Mouse (Mus musculus): ENCODE measurements around the gene Tada1. TPM values are rescaled to one million over a fixed set of nuclear protein-coding genes. Genes with fewer than 3 reads are reported as not detected.

Gene Tada1
- total and polyA plus RNA-seq, 3 experiments: 34.0 to 36.7 TPM; not detected in 1

DNA sequence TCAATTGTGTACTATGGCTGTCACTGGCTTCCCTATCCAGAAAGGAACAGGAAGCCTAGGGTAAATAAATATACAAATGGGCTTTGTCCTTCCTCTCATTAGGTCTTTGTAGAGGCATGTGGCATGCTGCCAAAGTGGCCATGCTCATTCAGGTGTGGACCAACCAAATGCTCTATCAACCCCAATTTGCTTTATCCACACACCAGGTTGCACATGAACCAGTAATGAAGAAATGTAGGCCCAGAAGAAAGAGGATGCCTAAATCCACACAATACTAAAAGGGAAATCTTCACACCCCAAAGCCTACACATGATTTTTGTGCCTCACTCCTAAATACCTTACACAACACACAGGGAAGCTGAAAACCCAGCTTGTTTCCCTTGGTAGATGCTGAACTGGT is 22.6 kb downstream of the Tada1 start:
- no peak for DNase-seq (ENCODE audit: low read depth, low spot score)
- TF ChIP-seq ZC3H11A (IDR thresholded peaks at IDR 0.05; ENCODE audit: low read depth, low read length) (no peak), E2F4 (IDR thresholded peaks at IDR 0.05; ENCODE audit: borderline replicate concordance, low read depth, low read length) (no peak), GATA1 (IDR thresholded peaks at IDR 0.05; ENCODE audit: low read depth, low read length) (no peak), KAT2A (conservative IDR thresholded peaks at IDR 0.05; ENCODE audit: low read depth, low read length) (no peak), CHD1 (IDR thresholded peaks at IDR 0.05; ENCODE audit: low read depth, low read length) (no peak), SIN3A (IDR thresholded peaks at IDR 0.05; ENCODE audit: low read length) (no peak), JUND (IDR thresholded peaks at IDR 0.05; ENCODE audit: low read depth, low read length) (no peak), MAX (IDR thresholded peaks at IDR 0.05; ENCODE audit: low read length) (no peak), ELF1 (IDR thresholded peaks at IDR 0.05; ENCODE audit: low read depth, low read length) (no peak), MEF2A (IDR thresholded peaks at IDR 0.05; ENCODE audit: extremely low read depth, insufficient replicate concordance, low read depth, low read length, poor library complexity, severe bottlenecking) (no peak), ZKSCAN1 (IDR thresholded peaks at IDR 0.05; ENCODE audit: low read depth, low read length) (no peak), MXI1 (IDR thresholded peaks at IDR 0.05; ENCODE audit: low read depth, low read length) (no peak), TBP (IDR thresholded peaks at IDR 0.05; ENCODE audit: low read depth, low read length) (no peak), ETS1 (IDR thresholded peaks at IDR 0.05; ENCODE audit: low read depth, low read length) (no peak), BHLHE40 (IDR thresholded peaks at IDR 0.05; ENCODE audit: borderline replicate concordance, low read depth, low read length) (no peak), MYC (IDR thresholded peaks at IDR 0.05; ENCODE audit: low read depth, low read length) (no peak), MAFK (IDR thresholded peaks at IDR 0.05; ENCODE audit: borderline replicate concordance, low read depth, low read length) (no peak), MAZ (IDR thresholded peaks at IDR 0.05; ENCODE audit: low read depth, low read length) (no peak)
- Histone ChIP-seq H3K9ac (ENCODE audit: control insufficient read depth, low read depth, low read length, poor library complexity, severe bottlenecking) (no peak overlapping the region), H3K9me3 (replicated peaks; ENCODE audit: insufficient read depth, low read length) (no peaks in the 10 kb centered on the region), H3K4me3 (ENCODE audit: control insufficient read depth in 1 of 2, insufficient read depth in 1 of 2, low read depth in 2 of 2, low read length in 2 of 2) (no peak overlapping the region), H3K36me3 (ENCODE audit: control insufficient read depth in 1 of 2, insufficient read depth in 2 of 2, low read length in 2 of 2) (peaks cover 0 to 3% of the 10 kb centered on the region in 2 experiments; a peak in 3 of 4 replicates), H3K4me1 (ENCODE audit: control insufficient read depth in 1 of 2, insufficient read depth in 2 of 2, low read length in 2 of 2) (peaks cover 0 to 6% of the 10 kb centered on the region in 2 experiments; a peak in 3 of 4 replicates), H3K27ac (ENCODE audit: control insufficient read depth, low read depth, low read length) (no peak overlapping the region), H3K79me2 (ENCODE audit: control insufficient read depth, insufficient read depth, low read length, poor library complexity) (no peaks in the 10 kb centered on the region), H3K27me3 (ENCODE audit: control insufficient read depth in 1 of 2, insufficient read depth in 2 of 2, low read length in 2 of 2) (no peaks in the 10 kb centered on the region)

DNA sequence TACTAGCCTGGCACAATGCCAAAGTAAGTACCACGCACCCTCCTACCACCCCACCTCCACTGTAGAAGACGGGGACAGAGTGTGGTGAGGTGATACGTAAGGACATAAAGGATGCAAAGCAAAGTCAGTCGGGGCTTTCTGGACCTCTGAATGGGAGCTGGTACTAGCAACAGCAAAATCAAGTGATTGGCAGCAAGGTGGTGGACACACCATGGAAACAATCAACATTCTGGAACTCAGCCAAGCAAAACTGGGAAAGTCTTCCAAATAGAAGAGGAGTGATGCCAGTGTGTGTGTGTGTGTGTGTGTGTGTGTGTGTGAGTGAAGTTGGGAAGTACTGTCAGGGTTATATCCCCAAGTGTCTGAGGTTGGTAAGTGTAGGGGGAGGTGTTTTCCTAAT is 23.1 kb downstream of the Tada1 start:
- no peak overlapping the region for H3K4me3 ChIP-seq (ENCODE audit: control insufficient read depth in 1 of 2, insufficient read depth in 1 of 2, low read depth in 2 of 2, low read length in 2 of 2)
- no peak overlapping the region for H3K9ac ChIP-seq (ENCODE audit: control insufficient read depth, low read depth, low read length, poor library complexity, severe bottlenecking)
- peaks cover 0 to 3% of the 10 kb centered on the region in 2 experiments; a peak in 3 of 4 replicates for H3K36me3 ChIP-seq (ENCODE audit: control insufficient read depth in 1 of 2, insufficient read depth in 2 of 2, low read length in 2 of 2)
- no peak for DNase-seq (ENCODE audit: low read depth, low spot score)
- peaks cover 0 to 6% of the 10 kb centered on the region in 2 experiments; a peak in 3 of 4 replicates for H3K4me1 ChIP-seq (ENCODE audit: control insufficient read depth in 1 of 2, insufficient read depth in 2 of 2, low read length in 2 of 2)
- H3K27ac ChIP-seq (ENCODE audit: control insufficient read depth, low read depth, low read length): no peak overlapping the region
- no peaks in the 10 kb centered on the region for H3K79me2 ChIP-seq (ENCODE audit: control insufficient read depth, insufficient read depth, low read length, poor library complexity)
- no peak for TF ChIP-seq MYB (IDR thresholded peaks at IDR 0.05; ENCODE audit: low read depth, low read length)
- TF ChIP-seq E2F4 (IDR thresholded peaks at IDR 0.05; ENCODE audit: borderline replicate concordance, low read depth, low read length): no peak
- TF ChIP-seq UBTF (IDR thresholded peaks at IDR 0.05; ENCODE audit: borderline replicate concordance, insufficient read depth, low read depth, low read length): no peak
- no peak for TF ChIP-seq MAFK (IDR thresholded peaks at IDR 0.05; ENCODE audit: borderline replicate concordance, low read depth, low read length)
- TF ChIP-seq POLR2AphosphoS5 (IDR thresholded peaks at IDR 0.05; ENCODE audit: borderline replicate concordance, low read depth, low read length): no peak
- TF ChIP-seq GATA1 (IDR thresholded peaks at IDR 0.05; ENCODE audit: low read depth, low read length): no peak
- TF ChIP-seq MAZ (IDR thresholded peaks at IDR 0.05; ENCODE audit: low read depth, low read length): no peak
- no peak for TF ChIP-seq JUND (IDR thresholded peaks at IDR 0.05; ENCODE audit: low read depth, low read length)
- no peaks in the 10 kb centered on the region for H3K9me3 ChIP-seq (replicated peaks; ENCODE audit: insufficient read depth, low read length)
- no peaks in the 10 kb centered on the region for H3K27me3 ChIP-seq (ENCODE audit: control insufficient read depth in 1 of 2, insufficient read depth in 2 of 2, low read length in 2 of 2)
